In genomic region chr7:131559986-131560696, GRCm38 (mm10) we compare ENCODE assay signal across 7 mouse cellular contexts. TPM values are rescaled to one million over a fixed set of nuclear protein-coding genes. Genes with fewer than 3 reads are reported as not detected.
DNase-seq lines count a peak whose midpoint lies in the region; ATAC-seq and TF ChIP-seq lines count a peak whose summit lies in the region.

Gene Bub3, plus strand, starts transcription at chr7:131560222.

- H3K9me3 ChIP-seq in embryonic facial prominence, embryonic 10.5 days = no peaks in the 10 kb centered on the region
- H3K9me3 ChIP-seq in intestine, postnatal 0 days (ENCODE audit: control insufficient read depth) = no peaks in the 10 kb centered on the region
- H3K9me3 ChIP-seq in midbrain, embryonic 12.5 days = no peaks in the 10 kb centered on the region

- peaks cover 35% of the 10 kb centered on the region for H3K36me3 ChIP-seq in embryonic facial prominence, embryonic 10.5 days (replicated peaks)
- peaks cover 24% of the 10 kb centered on the region for H3K36me3 ChIP-seq in intestine, postnatal 0 days (ENCODE audit: control insufficient read depth, insufficient read depth)
- H3K36me3 ChIP-seq in midbrain, embryonic 12.5 days = peaks cover 26% of the 10 kb centered on the region
- peaks cover 23% of the 10 kb centered on the region for H3K36me3 ChIP-seq in small intestine, adult 2 months (ENCODE audit: control insufficient read depth, insufficient read depth, low read length)

- peak within 1 kb of the TSS; percentile 99 for H3K27ac ChIP-seq in embryonic facial prominence, embryonic 10.5 days (replicated peaks)
- H3K27ac ChIP-seq in intestine, postnatal 0 days (ENCODE audit: low read depth, low read length) = peak within 1 kb of the TSS; percentile 65
- peak within 1 kb of the TSS; percentile 90 for H3K27ac ChIP-seq in midbrain, embryonic 12.5 days (replicated peaks)
- H3K27ac ChIP-seq in small intestine, adult 2 months (ENCODE audit: insufficient read depth, low read depth, low read length) = peak within 1 kb of the TSS; percentile 70

- H3K4me2 ChIP-seq in intestine, postnatal 0 days (replicated peaks; ENCODE audit: low read depth) = peak within 1 kb of the TSS; percentile 82
- H3K4me2 ChIP-seq in midbrain, embryonic 12.5 days (replicated peaks) = peak within 1 kb of the TSS; percentile 76

- no peak for TF ChIP-seq CTCF in intestine, postnatal 0 days (IDR thresholded peaks at IDR 0.05; ENCODE audit: low read depth)
- TF ChIP-seq CTCF in small intestine, adult 2 months (IDR thresholded peaks at IDR 0.05; ENCODE audit: extremely low read depth, insufficient read length, insufficient replicate concordance, low read depth, low read length) = no peak

- DNase-seq in adrenal gland, postnatal 10 days = peak; percentile 91
- DNase-seq in embryonic facial prominence, embryonic 10.5 days (ENCODE audit: low spot score) = peak; percentile 92
- peak; percentile 74 for DNase-seq in gonadal fat pad, adult 2 months (ENCODE audit: low read depth)
- DNase-seq in left cerebral cortex, postnatal 4 days = peak; percentile 92

- H3K4me1 ChIP-seq in embryonic facial prominence, embryonic 10.5 days = peaks cover 41% of the 10 kb centered on the region
- H3K4me1 ChIP-seq in intestine, postnatal 0 days (replicated peaks; ENCODE audit: control insufficient read depth, insufficient read depth, low read length) = 0 out of 2 replicates have a peak, but pooled peaks cover 4% of the 10 kb centered on the region
- H3K4me1 ChIP-seq in midbrain, embryonic 12.5 days = peaks cover 31% of the 10 kb centered on the region
- H3K4me1 ChIP-seq in small intestine, adult 2 months (ENCODE audit: control insufficient read depth, insufficient read depth, insufficient read length, low read length) = peaks cover 10% of the 10 kb centered on the region

- peak; percentile 94 for ATAC-seq in intestine, postnatal 0 days
- peak; percentile 93 for ATAC-seq in midbrain, embryonic 12.5 days (ENCODE audit: low FRiP score, low read depth)

- H3K27me3 ChIP-seq in embryonic facial prominence, embryonic 10.5 days (replicated peaks; ENCODE audit: low read depth, poor library complexity, severe bottlenecking) = peaks cover 45% of the 10 kb centered on the region
- peaks cover 43% of the 10 kb centered on the region for H3K27me3 ChIP-seq in intestine, postnatal 0 days (replicated peaks; ENCODE audit: control insufficient read depth, insufficient read depth, low read length)
- H3K27me3 ChIP-seq in midbrain, embryonic 12.5 days = peaks cover 41% of the 10 kb centered on the region
- H3K27me3 ChIP-seq in small intestine, adult 2 months (ENCODE audit: control insufficient read depth, insufficient read depth, low read length) = peaks cover 31% of the 10 kb centered on the region

- peak; percentile 84 for TF ChIP-seq POLR2A in small intestine, adult 2 months (IDR thresholded peaks at IDR 0.05; ENCODE audit: low read depth, low read length)

- H3K9ac ChIP-seq in intestine, postnatal 0 days (ENCODE audit: low read depth, low read length) = peak within 1 kb of the TSS; percentile 61
- H3K9ac ChIP-seq in midbrain, embryonic 12.5 days (replicated peaks) = peak within 1 kb of the TSS; percentile 80

- intact Hi-C loops in left cerebral cortex, postnatal 4 days (cut with DNase I) = loop anchor here (5.0 kb wide), 2 partner anchors 187 to 1913 kb away; no protein-coding TSS in a partner anchor

- under 1% methylated on average over 51 of the region's 51 CpGs for WGBS in embryonic facial prominence, embryonic 10.5 days
- WGBS in intestine, postnatal 0 days = under 1% methylated on average over 46 of the region's 51 CpGs
- under 1% methylated on average over 45 of the region's 51 CpGs for WGBS in midbrain, embryonic 12.5 days
- under 1% methylated on average over 47 of the region's 51 CpGs for WGBS in small intestine, adult 2 months

- H3K4me3 ChIP-seq in embryonic facial prominence, embryonic 10.5 days = peak within 1 kb of the TSS; percentile 78
- peak within 1 kb of the TSS; percentile 71 for H3K4me3 ChIP-seq in intestine, postnatal 0 days (ENCODE audit: low read depth, low read length)
- H3K4me3 ChIP-seq in midbrain, embryonic 12.5 days = peak within 1 kb of the TSS; percentile 80
- H3K4me3 ChIP-seq in small intestine, adult 2 months (ENCODE audit: low read depth, low read length) = peak within 1 kb of the TSS; percentile 86

RNA-seq across cellular contexts. Expression of gene Bub3, which starts in this region (rescaled TPM):
- 10 to 100 TPM; 58.6 to 68.0 TPM for total RNA-seq in adrenal gland, postnatal 10 days (2021)
- 312 and 325 TPM in 2 replicates for polyA plus RNA-seq in embryonic facial prominence, embryonic 10.5 days (2016; fragmentation: Nextera tagmentation; extraction: Ambion mirVana)
- 63.4 and 71.4 TPM in 2 replicates for polyA plus RNA-seq in gonadal fat pad, adult 2 months (2012; rRNA removed)
- 72.3 and 74.7 TPM in 2 replicates for polyA plus RNA-seq in intestine, postnatal 0 days (2015; fragmentation: Nextera tagmentation; extraction: Ambion mirVana)
- total RNA-seq in left cerebral cortex, postnatal 4 days (2021) = 10 to 100 TPM; 56.6 to 59.5 TPM
- 229 and 246 TPM in 2 replicates for polyA plus RNA-seq in midbrain, embryonic 12.5 days (2016; fragmentation: Nextera tagmentation; extraction: Ambion mirVana)
- 16.5 and 30.5 TPM in 2 replicates for polyA plus RNA-seq in small intestine, adult 2 months (2012; rRNA removed)

Comparison
In these comparisons a context has a peak if more than half of its experiments do, and no peak if none do; other contexts are left out.
1. Peak in every context shown above with its lines: DNase-seq, ATAC-seq, H3K4me3 ChIP-seq and H3K27ac ChIP-seq.